Mouse (Mus musculus): ENCODE results near the gene Olfr1461.

Olfr1461 gene

DNA sequence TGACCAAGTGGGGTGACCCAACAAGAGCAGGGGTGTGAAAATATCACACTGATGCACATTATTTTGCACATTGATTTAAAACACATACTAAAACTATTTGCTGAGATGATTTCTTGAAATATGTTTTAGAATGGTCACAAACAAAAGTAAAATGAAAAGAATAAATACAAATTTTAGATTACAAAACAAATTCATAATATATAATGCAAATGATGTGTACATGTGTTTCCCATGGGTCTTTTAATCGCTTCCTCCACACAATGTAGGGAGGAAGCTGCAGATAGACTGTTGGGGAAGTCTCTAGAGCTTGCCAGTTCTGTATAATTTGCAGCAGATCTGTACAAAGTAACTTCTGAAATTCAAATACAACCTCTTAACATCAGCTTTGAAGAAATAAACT lies at the start of gene Olfr1461:
Olfr1461 (plus strand) TSS at position 301 of the 400 bp plus-strand sequence.
- DNase-seq (ENCODE audit: low spot score), result no peak

DNA sequence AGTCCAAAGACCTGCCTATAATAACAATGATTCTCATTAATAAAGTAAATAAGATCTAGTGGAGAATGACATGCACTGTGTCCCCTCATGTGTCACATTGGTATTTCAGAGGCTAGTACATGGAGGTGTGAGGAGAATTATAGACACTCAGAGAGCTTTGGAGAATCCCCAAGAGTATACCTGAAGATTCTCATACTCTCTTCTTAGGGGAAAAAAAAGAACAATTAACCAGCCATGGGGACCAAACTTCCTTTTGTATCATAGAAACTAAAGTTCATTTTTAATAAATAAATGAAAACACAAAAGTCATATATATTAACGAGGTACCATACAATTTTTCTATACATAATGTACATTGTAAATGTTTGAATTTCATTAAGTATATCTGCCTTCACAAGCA lies 13.4 kb upstream of the Olfr1461 start, which contains the start of gene Olfr1459:
Olfr1459 (minus strand) TSS at position 101 of the 400 bp plus-strand sequence.
- DNase-seq (ENCODE audit: low spot score), result no peak

DNA sequence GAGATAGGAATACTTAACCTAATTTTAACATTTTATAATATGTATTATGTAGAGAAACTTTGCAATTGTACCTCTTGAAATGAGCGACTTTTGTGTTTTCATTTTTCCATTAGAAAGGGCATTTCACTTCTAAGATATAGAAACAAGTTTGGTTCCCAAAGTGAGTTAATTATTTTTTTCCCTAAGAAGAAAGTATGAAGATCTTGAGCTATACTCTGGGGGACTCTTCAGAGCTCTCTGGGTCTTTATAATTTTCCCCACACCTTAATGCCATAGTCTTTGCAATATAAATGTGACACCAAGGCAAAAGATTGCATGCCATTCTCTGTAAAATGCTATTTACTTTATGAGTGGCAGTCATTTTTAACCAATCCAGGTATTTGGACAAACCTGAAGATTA lies 22.6 kb downstream of the Olfr1461 start, which contains the start of gene Olfr1462:
Olfr1462 (plus strand) TSS at position 301 of the 400 bp plus-strand sequence.
- DNase-seq (ENCODE audit: low spot score), result no peak
